Mouse (Mus musculus) neural tube, embryonic 13.5 days (tissue): ENCODE measurements at regions not wholly inside any gene's neighbourhood (a gene's known extent, or its start where the extent isn't known, plus 50 kb on each side); places are given as distances from the start of the nearest gene placed in this dataset.

Experiments used
- ATAC-seq: fragments of 200-750 bp; cut with Nextera tagmentation; 2 replicates; pipeline ENCODE4 v1.8.0; 2017; ENCODE audit warnings: low read depth, mild to moderate bottlenecking, moderate TSS enrichment, moderate library complexity
- H3K27ac ChIP-seq: fragments of 300-500 bp; sonication (generic); replicated peaks from 2 replicates; pipeline ENCODE4 v1.5.1; 2015; ENCODE audit warnings: moderate library complexity, mild to moderate bottlenecking, inconsistent platforms
- H3K27me3 ChIP-seq: fragments of 300-500 bp; sonication (generic); 2 replicates; pipeline ENCODE4 v1.6.1; 2015; ENCODE audit warnings: mild to moderate bottlenecking, inconsistent platforms
- H3K36me3 ChIP-seq: fragments of 300-500 bp; sonication (generic); 2 replicates; pipeline ENCODE4 v1.6.1; 2015; ENCODE audit warnings: mild to moderate bottlenecking, inconsistent platforms
- H3K4me1 ChIP-seq: fragments of 300-500 bp; sonication (generic); replicated peaks from 2 replicates; pipeline ENCODE4 v1.6.1; 2015; ENCODE audit warnings: inconsistent platforms
- H3K4me2 ChIP-seq: fragments of 300-500 bp; sonication (generic); 2 replicates; pipeline ENCODE4 v1.6.1; 2015; ENCODE audit warnings: inconsistent platforms, mild to moderate bottlenecking, moderate library complexity
- H3K4me3 ChIP-seq: fragments of 300-500 bp; sonication (generic); 2 replicates; pipeline ENCODE4 v1.5.1; 2015; ENCODE audit warnings: mild to moderate bottlenecking, inconsistent platforms
- H3K9ac ChIP-seq: fragments of 300-500 bp; sonication (generic); 2 replicates; pipeline ENCODE4 v1.6.1; 2015; ENCODE audit warnings: moderate library complexity, mild to moderate bottlenecking, inconsistent platforms
- H3K9me3 ChIP-seq: fragments of 300-500 bp; sonication (generic); 2 replicates; pipeline ENCODE4 v1.6.1; 2016; ENCODE audit warnings: inconsistent platforms
- WGBS: fragments of 180-500 bp; shearing (Covaris S2); methylation state at CpG from one replicate; pipeline ENCODE4 v1.1.7; 2015; 5-methylcytosine and 5-hydroxymethylcytosine counted together

DNA sequence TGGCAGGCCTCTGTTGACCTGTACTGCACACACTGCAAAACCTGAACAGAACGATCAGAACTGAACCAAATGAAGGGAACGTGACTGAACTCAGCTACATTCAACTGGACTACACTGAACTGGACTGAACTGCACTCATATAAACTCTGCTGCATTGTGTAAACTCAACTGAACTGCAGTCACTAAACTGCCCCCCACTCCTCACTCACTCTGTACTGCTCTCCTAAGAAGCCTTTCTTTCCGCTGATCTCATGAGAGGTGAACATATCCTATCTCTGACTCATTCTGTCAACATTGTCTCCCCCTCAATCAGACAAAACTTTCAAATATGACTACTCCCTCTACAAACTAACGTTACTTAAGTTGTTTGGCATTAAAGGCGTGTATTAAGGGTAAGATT lies 324.5 kb upstream of the Cdh9 start:
- H3K27me3 ChIP-seq, result no peaks in the 10 kb centered on the region
- H3K36me3 ChIP-seq, result no peaks in the 10 kb centered on the region
- no peaks in the 10 kb centered on the region for H3K4me1 ChIP-seq
- ATAC-seq, result no peak
- 84% methylated on average over 5 of the region's 5 CpGs for WGBS
- no peak overlapping the region for H3K4me3 ChIP-seq
- H3K9ac ChIP-seq, result no peak overlapping the region
- H3K4me2 ChIP-seq, result no peak overlapping the region
- H3K9me3 ChIP-seq, result no peaks in the 10 kb centered on the region
- H3K27ac ChIP-seq, result no peak overlapping the region

DNA sequence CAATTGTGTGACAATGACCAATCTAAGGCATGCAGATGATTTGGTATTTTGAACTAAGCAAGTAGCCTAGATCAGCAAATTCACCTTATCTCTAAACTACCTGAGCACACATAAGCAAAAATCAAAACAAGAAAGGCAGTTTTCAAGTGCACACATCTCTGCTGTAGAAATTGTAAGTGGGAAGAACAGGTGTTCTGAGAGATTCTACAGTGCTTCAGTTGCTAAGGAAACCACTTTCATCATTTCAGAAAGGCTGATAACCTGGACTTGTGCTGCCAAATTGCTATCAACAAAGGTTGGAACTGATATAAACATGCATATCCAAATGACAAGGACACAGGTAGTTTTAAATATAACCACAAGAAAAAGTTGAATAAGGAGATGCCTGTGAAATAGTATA lies 322.4 kb upstream of the Cdh9 start:
- no peaks in the 10 kb centered on the region for H3K9me3 ChIP-seq
- H3K27ac ChIP-seq, result no peak overlapping the region
- no peak for ATAC-seq
- H3K9ac ChIP-seq, result no peak overlapping the region
- H3K36me3 ChIP-seq, result no peaks in the 10 kb centered on the region
- H3K4me1 ChIP-seq, result no peaks in the 10 kb centered on the region
- no peaks in the 10 kb centered on the region for H3K27me3 ChIP-seq
- H3K4me3 ChIP-seq, result no peak overlapping the region
- H3K4me2 ChIP-seq, result no peak overlapping the region

DNA sequence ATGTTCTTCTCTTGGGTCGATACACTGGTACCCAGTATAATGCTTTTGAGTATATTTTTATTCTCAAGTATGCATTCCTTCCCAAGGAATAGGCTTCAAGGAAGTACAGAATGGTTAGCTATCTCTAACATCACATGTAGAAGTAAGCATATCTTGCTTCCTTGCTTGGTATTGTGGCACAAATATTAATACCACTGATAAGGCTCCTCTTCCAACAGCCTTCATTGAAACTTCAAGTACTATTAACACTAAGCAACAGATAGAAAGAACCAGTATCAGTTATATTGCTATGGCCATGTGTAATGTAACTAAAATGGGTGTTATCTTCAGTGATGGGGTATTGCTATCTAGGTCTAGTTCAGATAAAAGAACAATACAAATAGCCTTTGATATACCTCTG lies 316.9 kb upstream of the Cdh9 start:
- no peaks in the 10 kb centered on the region for H3K27me3 ChIP-seq
- no peaks in the 10 kb centered on the region for H3K9me3 ChIP-seq
- WGBS, result 95% methylated on average over 1 of the region's 1 CpGs
- H3K27ac ChIP-seq, result no peak overlapping the region
- no peak overlapping the region for H3K9ac ChIP-seq
- H3K4me1 ChIP-seq, result no peaks in the 10 kb centered on the region
- H3K36me3 ChIP-seq, result no peaks in the 10 kb centered on the region
- H3K4me2 ChIP-seq, result no peak overlapping the region
- no peak for ATAC-seq
- no peak overlapping the region for H3K4me3 ChIP-seq

DNA sequence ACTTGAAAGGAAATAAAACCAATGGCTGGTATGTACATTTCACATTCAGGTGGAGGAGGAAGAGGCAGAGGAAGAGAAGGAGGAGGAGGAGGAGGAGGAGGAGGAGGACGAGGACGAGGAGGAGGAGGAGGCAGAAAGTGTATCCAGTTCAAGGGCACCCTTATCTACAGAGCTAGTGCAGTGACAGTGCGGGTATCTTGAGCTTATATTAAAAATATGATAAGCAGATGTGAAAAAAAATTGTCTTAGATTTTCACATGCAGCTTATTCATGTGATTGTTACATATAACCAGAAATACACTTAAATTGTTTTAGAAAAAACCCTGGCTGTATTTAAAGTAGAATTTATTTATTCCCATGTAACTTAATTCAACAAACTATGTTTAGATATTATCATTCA lies 310.8 kb upstream of the Cdh9 start:
- 71% methylated on average over 3 of the region's 3 CpGs for WGBS
- no peak for ATAC-seq

DNA sequence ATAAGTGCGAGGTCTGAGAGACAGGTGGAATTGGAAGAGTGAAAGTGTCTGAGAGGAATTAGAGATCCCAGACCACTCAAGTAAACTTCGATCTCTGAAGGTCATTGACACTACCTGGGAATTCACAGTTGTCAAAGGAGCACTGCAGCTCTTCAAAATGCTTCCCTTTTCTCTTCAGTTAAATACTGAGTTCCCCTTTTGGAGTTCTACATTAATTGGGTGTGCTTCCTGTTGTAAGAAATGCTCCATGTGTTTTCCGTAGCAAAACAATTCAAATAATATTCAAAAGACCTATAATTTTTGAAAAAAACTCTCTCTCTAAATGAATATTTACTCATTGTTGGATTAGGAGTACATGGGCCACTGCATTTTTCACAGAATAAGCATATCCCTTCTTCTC lies 305.5 kb upstream of the Cdh9 start:
- Histone ChIP-seq H3K36me3 (no peaks in the 10 kb centered on the region), H3K27ac (no peak overlapping the region), H3K9me3 (no peaks in the 10 kb centered on the region), H3K4me3 (no peak overlapping the region), H3K9ac (no peak overlapping the region), H3K4me2 (no peak overlapping the region), H3K4me1 (no peaks in the 10 kb centered on the region), H3K27me3 (no peaks in the 10 kb centered on the region)
- ATAC-seq, result no peak
- WGBS, result 90% methylated on average over 3 of the region's 3 CpGs

More for the DNA sequence above, 310.8 kb upstream of the Cdh9 start:
- Histone ChIP-seq H3K4me2 (no peak overlapping the region), H3K4me3 (no peak overlapping the region), H3K36me3 (no peaks in the 10 kb centered on the region), H3K27me3 (no peaks in the 10 kb centered on the region), H3K9me3 (no peaks in the 10 kb centered on the region), H3K4me1 (no peaks in the 10 kb centered on the region), H3K27ac (no peak overlapping the region), H3K9ac (no peak overlapping the region)

DNA sequence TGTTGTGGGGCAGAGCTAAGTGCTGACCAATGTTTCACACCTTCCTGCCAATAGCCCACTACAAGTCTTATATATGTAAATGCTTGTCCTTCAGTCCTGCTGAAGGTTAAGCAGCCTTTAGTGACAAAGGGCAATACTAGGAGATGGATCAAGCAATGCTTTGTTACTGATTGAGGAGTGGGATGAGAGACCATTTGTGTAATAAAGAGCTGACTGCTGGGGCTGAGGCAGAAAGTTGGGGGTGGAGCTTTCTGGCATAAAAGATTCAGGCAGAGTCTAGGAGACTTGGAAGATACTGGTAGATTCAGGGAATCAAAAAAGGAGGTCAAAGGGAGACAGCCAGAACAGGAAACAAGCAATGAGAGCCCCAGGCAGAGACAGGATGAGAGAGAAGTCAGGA lies 281.9 kb upstream of the Cdh9 start:
- Histone ChIP-seq H3K9me3 (no peaks in the 10 kb centered on the region), H3K27me3 (no peaks in the 10 kb centered on the region), H3K9ac (no peak overlapping the region)

DNA sequence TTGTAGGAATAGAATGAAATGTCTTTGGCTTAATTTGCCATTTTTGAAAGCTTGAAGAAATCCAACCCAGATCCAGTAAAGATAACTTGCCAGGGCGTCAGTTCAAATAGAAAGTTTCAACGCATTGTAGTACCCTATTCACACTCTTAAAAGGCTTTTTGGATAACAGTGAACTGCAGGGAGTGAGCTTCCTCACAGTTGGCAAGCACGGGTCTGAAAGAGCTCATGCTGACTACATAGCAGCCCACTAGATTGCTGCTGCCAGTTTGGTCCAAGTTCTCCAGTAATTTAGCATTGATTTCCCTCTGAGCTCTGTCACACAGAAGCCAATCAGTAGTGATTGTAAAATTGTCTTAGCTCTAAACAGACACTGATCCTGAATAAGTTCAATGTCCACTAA lies 237.3 kb upstream of the Cdh9 start:
- Histone ChIP-seq H3K4me2 (no peak overlapping the region), H3K4me1 (no peaks in the 10 kb centered on the region), H3K9ac (no peak overlapping the region), H3K9me3 (no peaks in the 10 kb centered on the region), H3K4me3 (no peak overlapping the region), H3K27me3 (no peaks in the 10 kb centered on the region), H3K27ac (no peak overlapping the region), H3K36me3 (no peaks in the 10 kb centered on the region)
- no peak for ATAC-seq
- WGBS, result 3% methylated on average over 3 of the region's 3 CpGs

More for the DNA sequence above, 281.9 kb upstream of the Cdh9 start:
- Histone ChIP-seq H3K4me3 (no peak overlapping the region), H3K4me1 (no peaks in the 10 kb centered on the region), H3K27ac (no peak overlapping the region), H3K36me3 (no peaks in the 10 kb centered on the region), H3K4me2 (no peak overlapping the region)
- ATAC-seq, result no peak

DNA sequence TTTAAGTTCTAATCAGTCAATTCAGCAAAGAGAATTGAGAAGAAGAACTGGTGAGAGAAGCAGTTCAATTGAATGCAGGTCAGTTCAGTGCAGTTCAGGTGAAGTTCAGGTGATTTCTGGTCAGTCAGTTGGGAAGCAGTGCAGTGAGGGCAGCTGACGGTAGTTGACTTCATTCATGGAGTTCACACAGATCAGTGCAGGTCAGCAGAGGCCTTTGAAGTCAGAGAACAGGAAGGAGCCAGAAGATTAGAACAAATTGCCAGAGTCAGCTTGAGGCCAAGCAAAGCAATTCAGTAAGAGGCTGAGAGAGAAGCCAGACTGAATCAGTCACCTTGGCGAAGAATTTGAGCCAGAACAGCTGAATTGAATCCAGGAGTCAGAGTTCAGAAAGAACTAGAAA lies 235.7 kb upstream of the Cdh9 start:
- no peaks in the 10 kb centered on the region for H3K36me3 ChIP-seq
- H3K9ac ChIP-seq, result no peak overlapping the region
- no peaks in the 10 kb centered on the region for H3K27me3 ChIP-seq
- no peaks in the 10 kb centered on the region for H3K9me3 ChIP-seq
- H3K4me2 ChIP-seq, result no peak overlapping the region
- no peak overlapping the region for H3K27ac ChIP-seq
- ATAC-seq, result no peak
- no peaks in the 10 kb centered on the region for H3K4me1 ChIP-seq
- no peak overlapping the region for H3K4me3 ChIP-seq
- WGBS, result 49% methylated on average over 2 of the region's 2 CpGs

DNA sequence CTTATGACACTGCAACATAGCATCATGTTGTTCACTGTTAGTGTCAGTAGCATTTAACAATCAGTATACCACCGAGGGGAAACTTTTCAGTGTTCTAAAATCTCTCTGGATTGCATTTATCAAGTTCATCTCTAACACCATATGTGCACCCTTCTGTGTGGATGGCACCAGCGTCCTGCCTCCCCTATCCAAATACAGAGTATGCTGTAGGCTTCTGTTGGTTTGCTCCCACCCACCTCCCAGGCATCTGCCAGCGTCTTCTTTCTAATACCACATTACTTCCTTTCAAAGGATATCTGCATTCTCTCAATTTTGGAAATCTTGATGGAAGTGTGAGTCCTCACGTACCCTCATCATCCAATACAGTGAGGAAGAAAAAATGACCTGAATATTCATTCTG lies 208.0 kb upstream of the Cdh9 start:
- Histone ChIP-seq H3K9ac (no peak overlapping the region), H3K36me3 (no peaks in the 10 kb centered on the region), H3K9me3 (no peaks in the 10 kb centered on the region), H3K4me1 (no peaks in the 10 kb centered on the region), H3K4me2 (no peak overlapping the region), H3K27ac (no peak overlapping the region), H3K4me3 (no peak overlapping the region), H3K27me3 (no peaks in the 10 kb centered on the region)
- 86% methylated on average over 4 of the region's 4 CpGs for WGBS
- no peak for ATAC-seq

DNA sequence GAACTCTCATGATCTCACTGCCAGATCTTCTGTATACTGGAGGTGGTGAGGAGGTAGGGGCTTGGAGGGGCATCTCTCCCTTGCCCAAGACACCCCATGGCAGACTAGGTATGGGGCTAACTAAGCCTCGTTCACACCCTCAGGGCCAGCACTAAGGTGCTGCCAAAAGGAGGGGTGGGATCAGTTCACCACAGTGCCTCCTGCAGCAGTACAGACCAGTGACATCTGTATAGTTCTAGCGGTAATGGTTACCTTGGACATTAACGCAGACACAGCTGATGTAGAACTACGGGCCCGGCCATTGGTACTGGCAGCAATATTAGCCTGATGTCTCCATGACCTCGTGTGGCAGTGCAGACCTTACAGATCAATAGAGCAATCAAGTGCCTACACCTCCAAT lies 196.0 kb upstream of the Cdh9 start:
- no peak overlapping the region for H3K27ac ChIP-seq
- no peak overlapping the region for H3K9ac ChIP-seq
- H3K27me3 ChIP-seq, result no peaks in the 10 kb centered on the region
- 89% methylated on average over 6 of the region's 6 CpGs for WGBS
- H3K4me3 ChIP-seq, result no peak overlapping the region
- H3K36me3 ChIP-seq, result no peaks in the 10 kb centered on the region
- no peaks in the 10 kb centered on the region for H3K4me1 ChIP-seq
- no peaks in the 10 kb centered on the region for H3K9me3 ChIP-seq
- no peak for ATAC-seq
- no peak overlapping the region for H3K4me2 ChIP-seq

DNA sequence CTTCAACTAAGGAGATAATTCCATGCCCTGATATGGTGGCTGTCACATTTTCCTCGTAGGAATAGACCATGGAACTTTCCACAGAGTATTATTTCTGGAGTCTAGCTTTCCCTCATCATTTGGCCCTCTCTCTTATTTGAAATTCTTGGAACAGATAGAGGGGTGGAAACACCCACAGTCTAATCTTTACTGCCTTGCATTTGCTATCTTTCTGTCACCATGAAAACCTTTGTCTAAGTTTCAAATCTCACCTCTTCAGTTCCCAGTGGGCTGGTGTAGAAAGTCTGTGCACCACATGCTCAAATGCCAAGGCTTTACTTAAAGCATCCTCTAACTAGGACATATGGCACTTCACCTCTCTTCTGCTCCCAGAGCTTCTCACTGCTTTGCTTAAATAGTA lies 187.3 kb upstream of the Cdh9 start:
- no peak overlapping the region for H3K4me2 ChIP-seq
- no peaks in the 10 kb centered on the region for H3K9me3 ChIP-seq
- 63% methylated on average over 1 of the region's 1 CpGs for WGBS
- no peak overlapping the region for H3K9ac ChIP-seq
- no peaks in the 10 kb centered on the region for H3K4me1 ChIP-seq
- no peak overlapping the region for H3K27ac ChIP-seq
- no peaks in the 10 kb centered on the region for H3K36me3 ChIP-seq
- no peak for ATAC-seq
- no peak overlapping the region for H3K4me3 ChIP-seq
- no peaks in the 10 kb centered on the region for H3K27me3 ChIP-seq

DNA sequence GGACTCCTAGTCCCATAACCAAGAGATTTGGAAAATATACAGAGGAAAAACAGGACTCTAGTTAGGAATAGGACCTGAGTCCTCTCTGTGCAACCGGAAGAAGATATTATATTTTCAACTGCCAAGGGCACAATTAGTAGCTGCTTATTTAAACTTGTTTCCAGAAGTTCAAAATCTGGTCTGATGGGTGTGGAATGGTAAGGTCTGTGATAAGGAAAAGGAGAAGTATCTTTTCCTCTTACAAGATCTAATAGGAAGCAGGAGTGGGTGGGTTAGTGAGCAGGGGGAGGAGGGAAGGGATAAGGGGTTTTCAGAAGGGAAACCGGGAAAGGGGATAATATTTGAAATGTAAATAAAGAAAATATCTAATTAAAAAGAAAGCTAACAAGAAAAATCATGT lies 173.4 kb upstream of the Cdh9 start:
- Histone ChIP-seq H3K27me3 (no peaks in the 10 kb centered on the region), H3K27ac (no peak overlapping the region), H3K9me3 (no peaks in the 10 kb centered on the region), H3K36me3 (no peaks in the 10 kb centered on the region), H3K4me1 (no peaks in the 10 kb centered on the region), H3K9ac (no peak overlapping the region), H3K4me2 (no peak overlapping the region), H3K4me3 (no peak overlapping the region)
- 89% methylated on average over 2 of the region's 2 CpGs for WGBS
- no peak for ATAC-seq

DNA sequence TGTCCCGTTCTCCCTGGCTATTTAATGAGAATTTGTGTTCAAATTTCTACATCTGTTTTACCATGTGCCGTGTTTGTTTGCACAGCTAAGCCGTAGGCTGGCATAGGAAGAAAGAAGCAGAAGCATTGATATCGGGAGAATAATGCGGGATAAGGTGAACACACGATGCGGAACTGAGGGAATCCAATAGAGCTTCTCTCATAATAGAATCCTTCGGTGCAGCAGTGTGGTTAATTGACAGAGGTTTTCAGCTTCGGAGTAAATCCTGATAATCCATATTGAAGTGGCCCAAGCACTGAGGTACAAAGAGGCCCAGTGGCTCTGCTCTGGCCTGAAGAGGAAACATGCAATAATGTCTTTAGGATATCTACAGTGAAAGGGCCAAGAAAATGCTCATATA lies 172.2 kb upstream of the Cdh9 start:
- no peak overlapping the region for H3K9ac ChIP-seq
- no peaks in the 10 kb centered on the region for H3K9me3 ChIP-seq
- H3K4me3 ChIP-seq, result no peak overlapping the region
- ATAC-seq, result no peak
- H3K4me1 ChIP-seq, result no peaks in the 10 kb centered on the region
- no peaks in the 10 kb centered on the region for H3K36me3 ChIP-seq
- H3K27me3 ChIP-seq, result no peaks in the 10 kb centered on the region
- no peak overlapping the region for H3K4me2 ChIP-seq
- H3K27ac ChIP-seq, result no peak overlapping the region
- 79% methylated on average over 9 of the region's 9 CpGs for WGBS
